Mouse (Mus musculus): ENCODE measurements around the gene Elovl7.

- no peak for TF ChIP-seq CTCF (IDR thresholded peaks at IDR 0.05; ENCODE audit: extremely low read depth, insufficient read depth, low read length)
- TF ChIP-seq POLR2A (IDR thresholded peaks at IDR 0.05; ENCODE audit: extremely low read depth, insufficient read depth, low read length): no peak
Measured at GRCm38 (mm10) chr13:108284312-108284711, 70.1 kb downstream of the Elovl7 start.

Data from cortical plate, adult 2 months (tissue).